Mouse (Mus musculus) forebrain, embryonic 15.5 days (tissue): ENCODE data around the gene Nkx3-2. TPM values are rescaled to one million over a fixed set of nuclear protein-coding genes. Genes with fewer than 3 reads are reported as not detected.

Experiments
- ATAC-seq: fragments of 200-750 bp; cut with Nextera tagmentation; replicated peaks from 2 replicates; pipeline ENCODE4 v1.8.0; 2017; ENCODE audit warnings: mild to moderate bottlenecking, moderate TSS enrichment, moderate library complexity
- H3K27ac ChIP-seq: fragments of 300-500 bp; sonication (generic); replicated peaks from 2 replicates; pipeline ENCODE4 v1.5.1; 2015; ENCODE audit warnings: mild to moderate bottlenecking, inconsistent platforms
- H3K27me3 ChIP-seq: fragments of 300-500 bp; sonication (generic); 2 replicates; pipeline ENCODE4 v1.6.1; 2015; ENCODE audit warnings: inconsistent platforms
- H3K36me3 ChIP-seq: fragments of 300-500 bp; sonication (generic); 2 replicates; pipeline ENCODE4 v1.6.1; 2015; ENCODE audit warnings: mild to moderate bottlenecking, inconsistent platforms
- H3K4me1 ChIP-seq: fragments of 300-500 bp; sonication (generic); 2 replicates; pipeline ENCODE4 v1.6.1; 2015; ENCODE audit warnings: inconsistent platforms
- H3K4me2 ChIP-seq: fragments of 300-500 bp; sonication (generic); replicated peaks from 2 replicates; pipeline ENCODE4 v1.6.1; 2015; ENCODE audit warnings: mild to moderate bottlenecking, inconsistent platforms
- H3K4me3 ChIP-seq: fragments of 300-500 bp; sonication (generic); 2 replicates; pipeline ENCODE4 v1.5.1; 2015; ENCODE audit warnings: mild to moderate bottlenecking, inconsistent platforms
- H3K9ac ChIP-seq: fragments of 300-500 bp; sonication (generic); replicated peaks from 2 replicates; pipeline ENCODE4 v1.6.1; 2015; ENCODE audit warnings: mild to moderate bottlenecking, inconsistent platforms
- H3K9me3 ChIP-seq: fragments of 300-500 bp; sonication (generic); 2 replicates; pipeline ENCODE4 v1.6.1; 2016; ENCODE audit warnings: inconsistent platforms
- WGBS: fragments of 180-500 bp; shearing (Covaris S2); methylation state at CpG from one replicate; pipeline ENCODE4 v1.1.7; 2015; ENCODE audit warnings: mixed read lengths; 5-methylcytosine and 5-hydroxymethylcytosine counted together
- polyA plus RNA-seq: library from polyadenylated mRNA; unstranded; fragments of >200 nt; fragmentation: Nextera tagmentation; extraction: Ambion mirVana; gene quantifications from 2 replicates; pipeline ENCODE4 v1.2.1, GENCODE M21; 2015

Gene Nkx3-2
- not detected in 2 replicates for polyA plus RNA-seq

DNA sequence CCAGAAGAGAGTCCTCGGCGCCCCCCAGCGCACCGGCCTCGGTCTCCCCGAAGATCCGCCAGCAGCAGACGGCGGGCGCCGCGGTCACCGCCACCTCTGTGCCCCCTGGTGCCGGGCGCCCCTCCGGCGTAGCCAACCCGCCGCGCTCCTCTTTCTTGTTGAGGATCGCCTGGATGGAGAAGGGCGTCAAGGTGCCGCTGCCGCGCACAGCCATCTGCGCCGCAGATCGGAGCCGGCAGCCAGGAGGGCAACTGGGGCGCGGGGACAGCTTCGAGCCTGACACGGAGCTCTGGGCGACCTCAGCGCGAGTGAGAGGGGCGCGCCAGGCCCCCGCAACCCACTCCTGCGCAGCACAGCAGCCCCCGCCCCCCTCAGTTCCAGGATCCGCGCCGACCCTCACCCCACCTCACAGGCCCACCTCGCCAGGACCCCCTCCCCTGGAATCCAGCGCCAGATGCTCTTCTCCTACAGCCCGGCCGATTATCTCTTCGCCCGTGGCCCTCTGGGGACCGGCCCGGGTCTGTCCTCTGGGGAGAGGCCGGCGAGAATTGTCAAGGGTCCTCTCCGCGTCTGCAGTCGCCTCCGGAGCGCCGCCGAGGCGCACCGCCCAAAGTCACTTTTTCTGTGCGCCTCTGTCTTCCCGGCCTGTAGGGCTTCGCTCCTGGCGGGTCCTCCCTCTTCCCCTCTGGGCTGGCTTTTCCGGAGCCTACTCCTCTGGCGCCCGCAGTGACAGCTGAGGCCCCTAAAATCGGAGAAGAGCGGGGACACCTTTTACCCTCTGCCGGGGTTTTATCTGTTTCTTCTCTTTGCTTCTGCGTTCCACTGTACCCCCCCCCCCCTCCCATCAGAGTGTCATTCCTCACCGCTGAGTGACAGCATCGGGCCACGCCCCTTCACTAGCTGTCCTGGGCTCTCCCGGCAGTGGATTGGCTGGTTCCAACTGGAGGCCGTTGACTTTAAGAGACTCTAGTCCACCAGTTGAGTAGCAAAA, at the start of gene Nkx3-2:
TSS of gene Nkx3-2 (minus strand) at position 771 of the 991 bp plus-strand sequence.
- Histone ChIP-seq H3K9ac (no peak within 1 kb of the TSS), H3K4me2 (peak within 1 kb of the TSS; percentile 52), H3K9me3 (no peaks in the 10 kb centered on the region), H3K4me1 (peaks cover 41% of the 10 kb centered on the region), H3K27me3 (peaks cover 86% of the 10 kb centered on the region), H3K4me3 (peak within 1 kb of the TSS; percentile 36), H3K36me3 (no peaks in the 10 kb centered on the region), H3K27ac (no peak within 1 kb of the TSS)
- under 1% methylated on average over 73 of the region's 79 CpGs for WGBS
- ATAC-seq = peak; percentile 31

DNA sequence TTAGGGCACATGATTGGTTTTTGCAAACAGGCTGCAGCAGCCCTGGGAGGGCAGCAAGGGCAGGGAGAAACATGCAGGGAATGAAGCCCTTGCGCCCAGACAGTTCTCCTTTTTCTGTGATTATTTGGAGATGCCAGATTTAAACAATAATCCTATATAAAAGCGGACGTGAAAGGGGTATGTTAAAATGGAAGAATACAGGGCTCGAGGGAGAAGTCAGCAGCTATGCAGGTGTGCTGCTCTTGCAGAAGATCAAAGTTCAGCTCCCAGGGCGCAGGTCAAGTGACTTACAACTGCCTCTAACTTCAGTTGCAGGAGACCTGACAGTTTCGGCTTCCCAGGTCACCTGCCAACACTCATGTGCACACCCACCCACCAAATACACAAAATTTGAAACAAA, 48.2 kb upstream of the Nkx3-2 start:
- H3K4me1 ChIP-seq = no peaks in the 10 kb centered on the region
- H3K9ac ChIP-seq = no peak overlapping the region
- no peak overlapping the region for H3K4me3 ChIP-seq
- H3K9me3 ChIP-seq = no peaks in the 10 kb centered on the region
- H3K36me3 ChIP-seq = peaks cover 73% of the 10 kb centered on the region
- H3K4me2 ChIP-seq = no peak overlapping the region
- no peak overlapping the region for H3K27ac ChIP-seq
- no peaks in the 10 kb centered on the region for H3K27me3 ChIP-seq
- no peak for ATAC-seq
- WGBS = 89% methylated on average over 6 of the region's 6 CpGs

DNA sequence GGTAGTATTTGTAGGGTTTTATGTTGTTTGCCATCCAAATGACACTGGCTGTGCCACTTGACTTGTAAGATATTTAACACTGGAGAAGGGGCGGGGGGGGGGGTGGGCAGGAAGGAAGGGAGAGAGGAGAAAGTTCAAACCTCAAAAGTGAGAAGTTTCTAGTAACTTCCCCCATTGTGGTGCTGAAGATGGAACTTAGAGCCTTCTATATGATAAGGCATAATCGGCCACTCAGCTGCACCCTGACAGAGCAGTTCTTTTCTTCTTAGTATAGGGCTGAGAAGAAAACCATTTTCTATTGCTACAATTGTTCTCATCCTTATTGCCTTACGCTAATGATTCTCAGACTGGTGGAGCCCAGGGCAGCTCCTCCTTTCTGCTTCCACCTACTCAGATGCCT, 47.0 kb upstream of the Nkx3-2 start:
- WGBS = 82% methylated on average over 3 of the region's 3 CpGs
- Histone ChIP-seq H3K4me2 (no peak overlapping the region), H3K4me3 (no peak overlapping the region), H3K27me3 (no peaks in the 10 kb centered on the region), H3K36me3 (peaks cover 73% of the 10 kb centered on the region), H3K27ac (no peak overlapping the region), H3K9me3 (no peaks in the 10 kb centered on the region), H3K9ac (no peak overlapping the region), H3K4me1 (no peaks in the 10 kb centered on the region)
- no peak for ATAC-seq

DNA sequence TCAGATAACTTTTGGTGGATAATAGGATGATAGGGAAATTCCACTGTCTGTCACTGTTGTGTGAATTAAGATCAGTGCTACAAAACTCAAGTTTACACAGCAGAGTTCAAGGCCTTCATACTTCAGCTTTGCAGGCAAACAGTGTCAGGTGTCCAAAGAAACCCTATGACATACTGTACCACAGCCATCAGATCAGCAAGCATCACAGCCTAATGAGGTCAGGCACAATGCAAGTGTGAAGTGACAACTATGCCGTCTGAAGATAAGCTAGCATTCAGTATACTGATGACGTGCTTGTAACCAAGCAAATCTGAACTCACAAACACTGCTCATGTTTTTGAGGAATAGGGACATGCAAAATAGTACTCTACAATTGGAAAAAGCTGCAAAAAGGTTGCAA, 43.1 kb upstream of the Nkx3-2 start:
- H3K9me3 ChIP-seq = no peaks in the 10 kb centered on the region
- H3K27ac ChIP-seq = no peak overlapping the region
- H3K4me3 ChIP-seq = no peak overlapping the region
- H3K27me3 ChIP-seq = no peaks in the 10 kb centered on the region
- 94% methylated on average over 2 of the region's 2 CpGs for WGBS
- no peak overlapping the region for H3K9ac ChIP-seq
- no peaks in the 10 kb centered on the region for H3K4me1 ChIP-seq
- H3K4me2 ChIP-seq = no peak overlapping the region
- peaks cover 61% of the 10 kb centered on the region for H3K36me3 ChIP-seq
- ATAC-seq = no peak

DNA sequence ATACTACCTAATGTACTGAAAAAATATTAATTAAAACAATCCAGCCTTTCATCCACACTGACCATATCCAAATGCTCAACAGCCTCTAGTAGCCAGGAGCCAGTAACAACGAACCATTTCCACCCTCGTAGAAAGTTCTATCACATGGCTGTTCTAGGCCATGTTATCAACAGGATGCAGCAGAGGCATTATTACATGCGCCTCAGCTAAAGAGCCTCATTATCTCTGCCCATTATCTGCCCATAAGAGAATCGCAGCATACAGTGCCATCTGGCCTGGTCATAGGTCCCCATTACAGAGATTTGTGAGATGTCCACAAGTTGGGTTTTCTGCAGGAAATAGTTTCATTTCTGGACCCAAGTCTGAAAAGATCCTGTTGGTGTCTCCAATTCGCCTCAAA, 41.9 kb upstream of the Nkx3-2 start:
- Histone ChIP-seq H3K9ac (no peak overlapping the region), H3K4me1 (no peaks in the 10 kb centered on the region), H3K9me3 (no peaks in the 10 kb centered on the region), H3K4me2 (no peak overlapping the region), H3K27me3 (no peaks in the 10 kb centered on the region), H3K4me3 (no peak overlapping the region), H3K36me3 (peaks cover 56% of the 10 kb centered on the region), H3K27ac (no peak overlapping the region)
- 93% methylated on average over 5 of the region's 5 CpGs for WGBS
- ATAC-seq = no peak

DNA sequence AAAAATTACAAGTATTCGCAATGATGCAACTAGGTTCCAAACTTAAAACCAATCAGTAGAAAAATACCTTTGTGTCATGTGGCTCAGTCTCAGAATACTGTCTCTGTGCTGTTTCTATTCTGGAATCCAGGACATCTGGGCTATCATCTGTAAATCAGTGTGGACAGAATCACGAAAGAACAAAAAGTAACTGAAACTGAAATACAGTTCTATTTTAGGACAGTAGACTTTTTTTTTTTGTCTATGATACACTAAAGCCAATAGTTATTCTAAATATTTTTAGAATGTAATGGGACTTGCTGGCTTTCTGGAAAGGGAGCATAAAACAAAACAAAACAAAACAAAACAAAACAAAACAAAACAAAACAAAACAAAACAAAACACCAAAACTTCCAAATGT, 40.8 kb upstream of the Nkx3-2 start:
- H3K36me3 ChIP-seq = peaks cover 59% of the 10 kb centered on the region
- no peak overlapping the region for H3K27ac ChIP-seq
- H3K9me3 ChIP-seq = no peaks in the 10 kb centered on the region
- 96% methylated on average over 2 of the region's 2 CpGs for WGBS
- H3K4me3 ChIP-seq = no peak overlapping the region
- no peak for ATAC-seq
- H3K4me2 ChIP-seq = no peak overlapping the region
- no peak overlapping the region for H3K9ac ChIP-seq
- H3K4me1 ChIP-seq = no peaks in the 10 kb centered on the region
- H3K27me3 ChIP-seq = no peaks in the 10 kb centered on the region

DNA sequence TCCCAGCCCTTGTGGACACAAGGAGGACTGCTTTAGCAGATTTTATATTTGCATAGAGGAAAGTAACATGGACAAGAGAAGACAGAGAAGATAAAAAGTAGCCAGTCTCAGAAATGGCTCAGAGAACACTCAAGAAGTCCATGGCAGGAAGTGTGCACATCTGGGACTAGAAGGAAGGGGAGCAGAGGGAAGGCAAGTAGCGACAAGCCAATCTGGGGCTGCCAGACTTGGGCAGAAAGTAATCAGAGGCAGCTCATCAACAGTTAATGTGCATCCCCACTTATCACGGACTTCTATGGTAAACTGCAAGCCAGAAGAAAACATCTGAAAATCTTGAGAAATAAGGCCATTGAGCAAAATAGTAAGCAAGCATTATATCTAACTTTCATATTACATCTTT, 40.3 kb upstream of the Nkx3-2 start:
- Histone ChIP-seq H3K36me3 (peaks cover 62% of the 10 kb centered on the region), H3K4me2 (no peak overlapping the region), H3K4me1 (no peaks in the 10 kb centered on the region), H3K9me3 (no peaks in the 10 kb centered on the region), H3K4me3 (no peak overlapping the region), H3K27ac (no peak overlapping the region), H3K9ac (no peak overlapping the region), H3K27me3 (no peaks in the 10 kb centered on the region)
- ATAC-seq = no peak
- WGBS = 80% methylated on average over 2 of the region's 2 CpGs

DNA sequence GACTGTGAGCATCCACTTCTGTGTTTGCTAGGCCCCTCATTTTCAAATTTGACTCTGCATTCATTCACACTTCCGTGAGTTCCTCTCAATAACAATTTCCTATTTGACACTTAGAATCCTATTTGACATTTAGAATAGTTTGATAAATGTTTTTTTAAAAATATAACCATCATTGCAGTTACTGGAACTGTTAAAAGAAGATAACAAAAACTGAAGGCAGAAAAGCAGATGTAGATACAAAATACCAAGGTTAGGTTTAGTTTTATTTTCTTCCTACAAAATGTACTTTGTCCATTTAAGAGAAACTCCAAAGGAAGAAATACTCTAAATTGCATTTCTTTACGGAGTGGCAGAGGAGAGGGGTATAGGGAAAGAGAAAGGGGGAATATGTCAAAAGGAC, 37.3 kb upstream of the Nkx3-2 start:
- H3K9me3 ChIP-seq = no peaks in the 10 kb centered on the region
- H3K36me3 ChIP-seq = peaks cover 58% of the 10 kb centered on the region
- H3K4me3 ChIP-seq = no peak overlapping the region
- H3K9ac ChIP-seq = no peak overlapping the region
- no peak overlapping the region for H3K27ac ChIP-seq
- no peak overlapping the region for H3K4me2 ChIP-seq
- no peaks in the 10 kb centered on the region for H3K27me3 ChIP-seq
- WGBS = 91% methylated on average over 2 of the region's 2 CpGs
- no peaks in the 10 kb centered on the region for H3K4me1 ChIP-seq
- ATAC-seq = no peak

DNA sequence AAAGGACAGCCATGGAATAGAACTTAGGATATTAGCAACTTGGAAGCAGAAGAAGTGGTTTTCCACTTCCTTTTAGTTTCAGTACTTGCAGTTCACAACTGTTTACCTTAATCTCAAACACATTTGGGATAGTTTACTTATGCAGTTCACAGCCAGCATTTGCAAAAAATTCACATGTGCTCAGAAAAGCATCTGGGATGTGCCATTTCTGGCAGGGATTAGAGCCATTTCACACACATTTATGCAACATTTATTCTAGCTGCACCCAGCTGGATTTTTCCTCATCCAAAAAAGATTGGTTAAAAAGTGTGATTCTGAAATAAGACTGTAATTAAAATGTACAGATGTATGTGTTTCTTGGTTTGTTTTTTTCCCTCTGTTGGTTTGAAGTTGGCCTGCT, 30.1 kb upstream of the Nkx3-2 start:
- H3K9me3 ChIP-seq = no peaks in the 10 kb centered on the region
- no peaks in the 10 kb centered on the region for H3K4me1 ChIP-seq
- ATAC-seq = no peak
- no peak overlapping the region for H3K4me2 ChIP-seq
- no peaks in the 10 kb centered on the region for H3K27me3 ChIP-seq
- H3K4me3 ChIP-seq = no peak overlapping the region
- peaks cover 71% of the 10 kb centered on the region for H3K36me3 ChIP-seq
- no peak overlapping the region for H3K9ac ChIP-seq
- no peak overlapping the region for H3K27ac ChIP-seq

DNA sequence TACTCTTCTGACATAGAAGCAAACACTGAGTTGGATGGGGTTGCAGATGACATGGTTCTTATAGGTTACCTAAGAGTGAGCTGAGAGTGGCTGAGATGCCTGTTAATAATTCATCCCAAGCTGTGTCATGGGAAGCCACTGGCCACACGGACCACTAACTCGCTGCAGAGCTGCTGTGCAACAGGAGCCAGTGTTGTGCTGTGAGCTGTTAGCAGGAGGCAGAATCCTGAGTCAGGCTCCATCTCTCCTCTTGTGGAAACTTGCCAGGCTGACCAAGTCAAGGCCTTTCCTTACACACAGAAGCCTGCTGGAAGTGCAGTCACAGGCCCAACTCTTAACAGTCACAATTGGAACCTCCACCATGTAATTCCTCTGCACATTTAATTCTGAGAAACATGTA, 26.2 kb upstream of the Nkx3-2 start:
- Histone ChIP-seq H3K27me3 (no peaks in the 10 kb centered on the region), H3K9me3 (no peaks in the 10 kb centered on the region), H3K36me3 (peaks cover 74% of the 10 kb centered on the region), H3K4me2 (no peak overlapping the region), H3K4me3 (no peak overlapping the region), H3K27ac (no peak overlapping the region), H3K9ac (no peak overlapping the region), H3K4me1 (no peaks in the 10 kb centered on the region)
- ATAC-seq = no peak
- WGBS = 91% methylated on average over 2 of the region's 2 CpGs

DNA sequence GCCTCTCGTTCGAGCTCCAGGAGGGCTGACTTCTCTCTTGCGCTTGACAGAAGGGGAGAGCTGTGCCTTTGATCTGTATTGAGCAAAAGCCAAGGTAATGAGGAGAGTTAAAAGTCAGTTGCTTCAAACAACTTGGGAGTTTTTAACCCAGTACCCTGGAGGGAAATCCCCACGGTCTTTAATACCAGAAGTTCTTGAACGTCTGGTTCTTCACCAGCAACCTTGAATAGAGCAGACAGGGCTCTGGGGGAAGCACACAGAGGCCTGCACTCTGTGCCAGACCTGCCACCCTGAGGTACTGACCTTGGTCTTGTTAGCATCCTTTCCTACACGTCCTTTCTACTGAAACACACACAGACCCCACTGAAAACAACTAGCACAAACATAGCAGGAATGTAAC, 24.6 kb upstream of the Nkx3-2 start:
- no peak for ATAC-seq
- no peaks in the 10 kb centered on the region for H3K4me1 ChIP-seq
- no peaks in the 10 kb centered on the region for H3K9me3 ChIP-seq
- no peak overlapping the region for H3K4me3 ChIP-seq
- H3K4me2 ChIP-seq = no peak overlapping the region
- WGBS = 77% methylated on average over 6 of the region's 6 CpGs
- no peak overlapping the region for H3K9ac ChIP-seq
- no peaks in the 10 kb centered on the region for H3K27me3 ChIP-seq
- H3K27ac ChIP-seq = no peak overlapping the region
- H3K36me3 ChIP-seq = peaks cover 70% of the 10 kb centered on the region

DNA sequence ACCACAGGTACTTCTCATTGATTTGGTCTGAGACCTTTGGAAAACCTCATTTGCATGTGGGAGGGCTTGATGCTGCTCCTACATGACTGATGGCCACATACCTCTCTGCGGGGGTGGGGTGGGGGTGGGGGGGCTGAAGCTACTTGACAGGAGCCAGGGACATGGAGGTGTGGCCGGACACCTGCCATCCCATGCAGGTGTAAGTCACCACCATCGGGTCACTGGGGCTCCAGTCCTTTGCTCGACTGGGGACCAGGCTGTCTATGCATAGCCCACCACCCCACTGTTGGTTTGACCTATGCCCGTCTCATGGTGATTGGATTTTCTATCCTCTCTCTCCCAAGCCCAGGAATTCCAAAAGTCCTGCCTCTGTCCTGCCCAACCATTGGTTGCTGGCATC, 17.6 kb upstream of the Nkx3-2 start:
- Histone ChIP-seq H3K9ac (no peak overlapping the region), H3K9me3 (no peaks in the 10 kb centered on the region), H3K27ac (no peak overlapping the region), H3K27me3 (no peaks in the 10 kb centered on the region), H3K4me2 (no peak overlapping the region), H3K4me3 (no peak overlapping the region), H3K4me1 (no peaks in the 10 kb centered on the region), H3K36me3 (peaks cover 24% of the 10 kb centered on the region)
- 93% methylated on average over 5 of the region's 5 CpGs for WGBS
- peak; percentile 16; the same call in 1 of the 2 replicates for ATAC-seq

DNA sequence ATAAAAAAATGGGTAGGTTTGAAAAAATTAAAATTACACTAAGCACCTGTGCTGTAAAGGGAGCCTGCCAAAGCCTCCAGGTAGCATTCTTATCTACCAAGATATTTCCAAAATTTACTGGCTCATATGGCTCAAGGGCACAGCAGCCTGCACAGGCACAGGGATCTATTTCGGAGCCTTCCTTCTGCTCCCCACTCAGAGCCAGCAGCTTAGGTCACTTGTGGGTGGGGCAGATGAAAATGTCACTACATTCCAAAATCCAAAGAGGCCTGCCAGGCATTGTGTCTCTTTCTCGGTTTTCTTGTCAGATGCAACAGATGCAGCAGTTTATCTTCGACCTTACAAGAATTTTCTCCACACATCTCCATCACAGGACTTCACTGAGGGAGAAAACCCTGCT, 15.7 kb upstream of the Nkx3-2 start:
- H3K4me1 ChIP-seq = no peaks in the 10 kb centered on the region
- H3K4me2 ChIP-seq = no peak overlapping the region
- 65% methylated on average over 3 of the region's 3 CpGs for WGBS
- no peak overlapping the region for H3K4me3 ChIP-seq
- H3K36me3 ChIP-seq = peaks cover 6% of the 10 kb centered on the region; the same call in 1 of the 2 replicates
- no peak for ATAC-seq
- H3K27ac ChIP-seq = no peak overlapping the region
- no peaks in the 10 kb centered on the region for H3K9me3 ChIP-seq
- H3K27me3 ChIP-seq = no peaks in the 10 kb centered on the region
- no peak overlapping the region for H3K9ac ChIP-seq
